Mouse (Mus musculus) stomach, embryonic 15.5 days (tissue): Measurements from ENCODE around the gene Bnc2. TPM values are rescaled to one million over a fixed set of nuclear protein-coding genes. Genes with fewer than 3 reads are reported as not detected.

Experiments
- ATAC-seq: fragments of 200-750 bp; cut with Nextera tagmentation; 2 replicates; pipeline ENCODE4 v1.8.0; 2017; ENCODE audit warnings: low read depth, moderate number of reproducible peaks, moderate TSS enrichment; ENCODE audit not compliant: insufficient read depth, low FRiP score
- H3K27ac ChIP-seq: fragments of 300-500 bp; sonication (generic); 2 replicates; pipeline ENCODE4 v1.5.1; 2015; ENCODE audit warnings: mild to moderate bottlenecking, inconsistent platforms
- H3K27me3 ChIP-seq: fragments of 300-500 bp; sonication (generic); replicated peaks from 2 replicates; pipeline ENCODE4 v1.6.1; 2015; ENCODE audit warnings: inconsistent platforms
- H3K36me3 ChIP-seq: fragments of 300-500 bp; sonication (generic); 2 replicates; pipeline ENCODE4 v1.6.1; 2015; ENCODE audit warnings: inconsistent platforms
- H3K4me1 ChIP-seq: fragments of 300-500 bp; sonication (generic); 2 replicates; pipeline ENCODE4 v1.6.1; 2015; ENCODE audit warnings: inconsistent platforms
- H3K4me2 ChIP-seq: fragments of 300-500 bp; sonication (generic); 2 replicates; pipeline ENCODE4 v1.6.1; 2015; ENCODE audit warnings: mild to moderate bottlenecking, inconsistent platforms
- H3K4me3 ChIP-seq: fragments of 300-500 bp; sonication (generic); replicated peaks from 2 replicates; pipeline ENCODE4 v1.5.1; 2015; ENCODE audit warnings: inconsistent platforms
- H3K9ac ChIP-seq: fragments of 300-500 bp; sonication (generic); 2 replicates; pipeline ENCODE4 v1.6.1; 2015; ENCODE audit warnings: inconsistent platforms
- H3K9me3 ChIP-seq: fragments of 300-500 bp; sonication (generic); 2 replicates; pipeline ENCODE4 v1.6.1; 2016; ENCODE audit warnings: inconsistent platforms
- WGBS: fragments of 180-500 bp; shearing (Covaris S2); methylation state at CpG from one replicate; pipeline ENCODE4 v1.1.7; 2015; 5-methylcytosine and 5-hydroxymethylcytosine counted together
- polyA plus RNA-seq: library from polyadenylated mRNA; unstranded; fragments of >200 nt; fragmentation: Nextera tagmentation; extraction: Ambion mirVana; gene quantifications from 2 replicates; pipeline ENCODE4 v1.2.1, GENCODE M21; 2015

Bnc2 gene
- polyA plus RNA-seq, 1 experiment from 2014 or later = 18.0 TPM

- Histone ChIP-seq H3K9me3 (no peaks in the 10 kb centered on the region), H3K4me3 (no peak overlapping the region), H3K9ac (no peak overlapping the region), H3K4me1 (peaks cover 2% of the 10 kb centered on the region; the same call in 1 of the 2 replicates), H3K27ac (no peak overlapping the region), H3K4me2 (no peak overlapping the region), H3K36me3 (no peaks in the 10 kb centered on the region), H3K27me3 (no peaks in the 10 kb centered on the region)
- 87% methylated on average over 6 of the region's 6 CpGs for WGBS
- no peak for ATAC-seq
Observed at GRCm38 (mm10) chr4:84498469-84498868, 176.6 kb downstream of the Bnc2 start.

GRCm38 (mm10) chr4:84488323-84488722, 186.8 kb downstream of the Bnc2 start:
- Histone ChIP-seq H3K27ac (no peak overlapping the region), H3K4me2 (no peak overlapping the region), H3K4me3 (no peak overlapping the region), H3K36me3 (no peaks in the 10 kb centered on the region), H3K4me1 (no peaks in the 10 kb centered on the region), H3K9me3 (no peaks in the 10 kb centered on the region), H3K27me3 (no peaks in the 10 kb centered on the region), H3K9ac (no peak overlapping the region)
- WGBS = 63% methylated on average over 5 of the region's 5 CpGs
- no peak for ATAC-seq

- Histone ChIP-seq H3K4me1 (no peaks in the 10 kb centered on the region), H3K9me3 (no peaks in the 10 kb centered on the region), H3K4me3 (no peak overlapping the region), H3K27me3 (no peaks in the 10 kb centered on the region), H3K9ac (no peak overlapping the region), H3K27ac (no peak overlapping the region), H3K4me2 (no peak overlapping the region), H3K36me3 (no peaks in the 10 kb centered on the region)
- whole genome bisulfite sequencing = 41% methylated on average over 6 of the region's 6 CpGs
- ATAC-seq = no peak
Observed at GRCm38 (mm10) chr4:84482680-84483079, 192.4 kb downstream of the Bnc2 start.

- no peak overlapping the region for H3K9ac ChIP-seq
- no peaks in the 10 kb centered on the region for H3K4me1 ChIP-seq
- WGBS = 67% methylated on average over 2 of the region's 2 CpGs
- no peaks in the 10 kb centered on the region for H3K27me3 ChIP-seq
- no peak overlapping the region for H3K27ac ChIP-seq
- H3K4me2 ChIP-seq = no peak overlapping the region
- no peaks in the 10 kb centered on the region for H3K9me3 ChIP-seq
- no peak overlapping the region for H3K4me3 ChIP-seq
- H3K36me3 ChIP-seq = no peaks in the 10 kb centered on the region
- no peak for ATAC-seq
Observed at GRCm38 (mm10) chr4:84472643-84473042, 202.4 kb downstream of the Bnc2 start.

- Histone ChIP-seq H3K9ac (no peak overlapping the region), H3K4me3 (no peak overlapping the region), H3K4me1 (no peaks in the 10 kb centered on the region), H3K36me3 (no peaks in the 10 kb centered on the region), H3K9me3 (no peaks in the 10 kb centered on the region), H3K27ac (no peak overlapping the region), H3K27me3 (no peaks in the 10 kb centered on the region), H3K4me2 (no peak overlapping the region)
- WGBS = 83% methylated on average over 6 of the region's 6 CpGs
- ATAC-seq = no peak
Observed at GRCm38 (mm10) chr4:84470106-84470885, 204.8 kb downstream of the Bnc2 start.

- H3K4me1 ChIP-seq = no peaks in the 10 kb centered on the region
- no peaks in the 10 kb centered on the region for H3K9me3 ChIP-seq
- no peak overlapping the region for H3K4me3 ChIP-seq
- H3K27me3 ChIP-seq = no peaks in the 10 kb centered on the region
- no peak for ATAC-seq
- 54% methylated on average over 4 of the region's 4 CpGs for WGBS
- H3K4me2 ChIP-seq = no peak overlapping the region
- H3K9ac ChIP-seq = no peak overlapping the region
- no peak overlapping the region for H3K27ac ChIP-seq
- H3K36me3 ChIP-seq = no peaks in the 10 kb centered on the region
Observed at GRCm38 (mm10) chr4:84469400-84469799, 205.7 kb downstream of the Bnc2 start.

GRCm38 (mm10) chr4:84467722-84468121, 207.4 kb downstream of the Bnc2 start:
- Histone ChIP-seq H3K27me3 (no peaks in the 10 kb centered on the region), H3K9ac (no peak overlapping the region), H3K27ac (no peak overlapping the region), H3K4me1 (no peaks in the 10 kb centered on the region), H3K36me3 (no peaks in the 10 kb centered on the region), H3K4me3 (no peak overlapping the region), H3K4me2 (no peak overlapping the region), H3K9me3 (no peaks in the 10 kb centered on the region)
- ATAC-seq = no peak
- 88% methylated on average over 3 of the region's 3 CpGs for WGBS

- ATAC-seq = no peak
- Histone ChIP-seq H3K4me2 (no peak overlapping the region), H3K4me3 (no peak overlapping the region), H3K9me3 (0 out of 2 replicates have a peak, but pooled peaks cover 3% of the 10 kb centered on the region), H3K4me1 (0 out of 2 replicates have a peak, but pooled peaks cover 2% of the 10 kb centered on the region), H3K36me3 (no peaks in the 10 kb centered on the region), H3K9ac (no peak overlapping the region), H3K27me3 (no peaks in the 10 kb centered on the region), H3K27ac (no peak overlapping the region)
- 74% methylated on average over 3 of the region's 3 CpGs for WGBS
Observed at GRCm38 (mm10) chr4:84458218-84458560, 216.9 kb downstream of the Bnc2 start.

GRCm38 (mm10) chr4:84457512-84458217, 217.4 kb downstream of the Bnc2 start:
- H3K9me3 ChIP-seq = 0 out of 2 replicates have a peak, but pooled peaks cover 3% of the 10 kb centered on the region
- H3K9ac ChIP-seq = no peak overlapping the region
- H3K36me3 ChIP-seq = no peaks in the 10 kb centered on the region
- ATAC-seq = no peak
- H3K4me3 ChIP-seq = no peak overlapping the region
- no peak overlapping the region for H3K4me2 ChIP-seq
- H3K4me1 ChIP-seq = 0 out of 2 replicates have a peak, but pooled peaks cover 2% of the 10 kb centered on the region
- no peaks in the 10 kb centered on the region for H3K27me3 ChIP-seq
- no peak overlapping the region for H3K27ac ChIP-seq
- WGBS = 52% methylated on average over 10 of the region's 10 CpGs

GRCm38 (mm10) chr4:84456853-84457249, 218.2 kb downstream of the Bnc2 start:
- Histone ChIP-seq H3K9me3 (no peaks in the 10 kb centered on the region), H3K27me3 (no peaks in the 10 kb centered on the region), H3K36me3 (no peaks in the 10 kb centered on the region), H3K4me3 (no peak overlapping the region), H3K4me2 (no peak overlapping the region), H3K4me1 (0 out of 2 replicates have a peak, but pooled peaks cover 2% of the 10 kb centered on the region), H3K9ac (no peak overlapping the region), H3K27ac (no peak overlapping the region)
- 65% methylated on average over 5 of the region's 5 CpGs for WGBS
- no peak for ATAC-seq

GRCm38 (mm10) chr4:84456198-84456852, 218.8 kb downstream of the Bnc2 start:
- Histone ChIP-seq H3K27ac (no peak overlapping the region), H3K27me3 (no peaks in the 10 kb centered on the region), H3K9ac (no peak overlapping the region), H3K4me1 (0 out of 2 replicates have a peak, but pooled peaks cover 2% of the 10 kb centered on the region), H3K4me2 (no peak overlapping the region), H3K36me3 (no peaks in the 10 kb centered on the region), H3K9me3 (no peaks in the 10 kb centered on the region), H3K4me3 (no peak overlapping the region)
- WGBS = 67% methylated on average over 16 of the region's 16 CpGs
- no peak for ATAC-seq

- Histone ChIP-seq H3K36me3 (no peaks in the 10 kb centered on the region), H3K4me1 (0 out of 2 replicates have a peak, but pooled peaks cover 2% of the 10 kb centered on the region), H3K27ac (no peak overlapping the region), H3K4me3 (no peak overlapping the region), H3K4me2 (no peak overlapping the region), H3K9ac (no peak overlapping the region), H3K9me3 (no peaks in the 10 kb centered on the region), H3K27me3 (no peaks in the 10 kb centered on the region)
- no peak for ATAC-seq
- WGBS = 42% methylated on average over 3 of the region's 3 CpGs
Observed at GRCm38 (mm10) chr4:84454493-84454892, 220.6 kb downstream of the Bnc2 start.
